Mouse (Mus musculus) brain, embryonic 14.5 days (tissue): ENCODE measurements around the gene Gripap1. TPM values are rescaled to one million over a fixed set of nuclear protein-coding genes. Genes with fewer than 3 reads are reported as not detected.
A peak's percentile ranks its signal among the peaks of the same experiment; 100 is the strongest.

Experiments
- DNase-seq: peaks from one replicate; pipeline ENCODE4 v3.0.0-alpha.2; 2011; ENCODE audit warnings: low read depth
- CTCF ChIP-seq: fragments of 200-500 bp; IDR thresholded peaks from 2 replicates; pipeline ENCODE4 v1.5.1; 2012; ENCODE audit warnings: inconsistent platforms, mild to moderate bottlenecking, moderate library complexity, borderline replicate concordance; ENCODE audit not compliant: insufficient read depth, insufficient read length; ENCODE audit errors: extremely low read depth
- POLR2A ChIP-seq: fragments of 200-500 bp; IDR thresholded peaks from 2 replicates; pipeline ENCODE4 v1.6.1; 2012; ENCODE audit warnings: mild to moderate bottlenecking, inconsistent platforms, borderline replicate concordance; ENCODE audit not compliant: poor library complexity, insufficient read depth, insufficient read length, severe bottlenecking; ENCODE audit errors: extremely low read depth
- polyA plus RNA-seq: library from polyadenylated mRNA; depleted of rRNA; stranded (reverse); fragments of >200 nt; gene quantifications from 2 replicates; pipeline ENCODE4 v1.2.3, GENCODE M21; 2012; rRNA removed

Gripap1 gene
- 85.4 and 86.1 TPM in 2 replicates for polyA plus RNA-seq

- TF ChIP-seq CTCF: no peak
- TF ChIP-seq POLR2A: peak; percentile 42; the same call in 1 of the 2 replicates
- peak; percentile 97 for DNase-seq
Measured at GRCm38 (mm10) chrX:7789542-7790136, at the start of gene Gripap1. TSS of gene Gripap1 (plus strand) at chrX:7789765.

GRCm38 (mm10) chrX:7740082-7740819 lies 49.3 kb upstream of the Gripap1 start:
- DNase-seq: no peak
- no peak for TF ChIP-seq CTCF
- no peak for TF ChIP-seq POLR2A

- TF ChIP-seq POLR2A (no peak), CTCF (no peak)
- DNase-seq: no peak
Measured at GRCm38 (mm10) chrX:7741103-7741502, 48.5 kb upstream of the Gripap1 start.

DNA sequence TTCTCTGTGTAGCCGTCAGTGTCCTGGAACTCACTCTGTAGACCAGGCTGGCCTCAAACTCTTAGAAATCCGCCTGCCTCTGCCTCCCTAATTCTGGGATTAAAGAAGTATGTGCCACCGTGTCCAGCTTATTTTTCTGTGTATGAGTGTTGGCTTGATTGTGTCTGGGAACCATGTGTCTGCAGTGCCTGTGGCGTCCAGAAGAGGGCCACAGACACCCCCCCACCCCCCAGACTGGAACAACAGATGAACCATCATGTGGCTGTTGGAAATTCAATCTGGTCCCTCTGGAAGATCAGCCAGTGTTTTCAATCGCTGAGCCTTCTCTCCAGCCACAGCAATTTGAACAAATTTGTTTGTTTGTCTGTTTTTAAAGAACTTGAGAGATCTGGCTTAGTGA lies 46.1 kb upstream of the Gripap1 start:
- DNase-seq: peak; percentile 7
- TF ChIP-seq POLR2A (no peak), CTCF (peak; percentile 29; the same call in 1 of the 2 replicates)

DNA sequence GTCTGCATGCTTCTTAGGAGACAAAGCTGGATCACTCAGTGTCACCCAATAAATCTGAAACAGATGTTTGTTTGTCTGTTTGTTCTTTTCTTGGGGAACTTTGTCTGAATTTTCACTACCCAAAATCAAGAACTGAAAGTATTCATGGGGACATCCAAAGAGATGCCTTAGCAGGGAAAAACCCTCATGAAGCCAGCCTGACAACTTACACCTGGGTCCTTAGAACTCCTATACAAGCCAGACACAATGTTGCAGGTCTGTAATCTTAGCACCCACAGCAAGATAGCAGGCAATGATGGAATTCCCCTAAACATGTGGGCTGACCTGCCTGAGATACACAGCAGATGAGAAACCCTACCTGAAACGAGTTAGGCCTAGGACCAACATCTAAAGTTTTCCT lies 44.6 kb upstream of the Gripap1 start:
- TF ChIP-seq POLR2A (no peak), CTCF (no peak)
- DNase-seq: no peak

GRCm38 (mm10) chrX:7745429-7745828 lies 44.1 kb upstream of the Gripap1 start:
- DNase-seq: no peak
- TF ChIP-seq CTCF (no peak), POLR2A (no peak)

DNA sequence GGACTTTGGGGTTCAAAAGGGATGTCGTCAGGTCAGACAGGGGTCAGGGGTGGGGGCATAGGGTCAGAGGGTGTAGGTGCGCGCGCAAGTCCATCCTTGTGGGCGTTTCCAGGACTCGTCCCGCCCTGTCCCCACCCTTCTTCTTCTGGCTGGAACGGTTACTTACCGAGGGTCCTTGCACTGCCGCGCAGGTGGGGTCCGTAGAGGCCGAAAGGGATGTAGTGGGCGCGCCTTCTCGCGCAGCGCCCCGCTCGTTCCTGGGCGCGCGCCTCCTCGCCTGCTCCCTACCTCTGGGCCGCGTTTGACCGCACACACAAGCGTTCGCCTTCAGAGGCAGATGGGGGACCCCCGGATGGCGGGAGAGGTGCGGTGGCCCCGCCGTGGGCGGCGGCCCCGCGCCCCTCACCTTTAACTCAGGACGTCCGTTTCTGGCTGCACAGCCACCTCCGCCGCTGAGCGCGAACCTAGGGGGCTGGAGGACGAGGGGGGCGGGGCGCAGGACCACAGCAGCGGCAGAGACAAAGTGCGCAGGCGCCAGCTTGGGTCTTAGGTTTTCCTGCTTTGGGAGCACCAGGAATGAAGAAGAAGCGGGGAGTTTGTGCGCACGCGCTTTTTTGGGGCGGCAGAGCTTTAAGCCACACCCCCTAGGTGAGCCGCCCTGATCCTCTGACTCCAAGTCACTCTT lies 39.0 kb upstream of the Gripap1 start, which contains the start of gene Ccdc120:
TSS of gene Ccdc120 (minus strand) at position 474 of the 685 bp plus-strand sequence.
- peak; percentile 95 for DNase-seq
- no peak for TF ChIP-seq POLR2A
- no peak for TF ChIP-seq CTCF

DNA sequence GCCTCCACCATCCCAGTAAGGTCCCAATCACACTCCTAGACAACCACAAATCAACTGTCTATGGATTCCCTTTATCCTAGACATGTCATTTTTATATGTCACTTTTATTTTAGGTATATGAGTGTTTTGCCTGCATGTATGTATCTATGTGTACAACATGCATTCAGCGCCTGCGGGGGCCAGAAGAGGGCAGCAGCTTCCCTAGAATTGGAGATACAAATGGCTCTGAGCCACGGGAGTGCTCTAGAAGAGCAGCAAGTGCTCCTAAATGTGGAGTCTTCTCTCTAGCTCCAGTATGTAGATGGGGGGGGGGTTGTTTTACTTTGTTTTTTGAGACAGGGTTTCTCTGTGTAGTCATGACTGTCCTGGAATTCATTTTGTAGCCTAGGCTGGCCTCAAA lies 35.9 kb upstream of the Gripap1 start:
- DNase-seq: peak; percentile 43

- peak; percentile 98 for DNase-seq
- no peak for TF ChIP-seq CTCF
- no peak for TF ChIP-seq POLR2A
Measured at GRCm38 (mm10) chrX:7762137-7762920, 27.2 kb upstream of the Gripap1 start, which contains the start of gene Tfe3. TSS of gene Tfe3 (plus strand) at chrX:7762560.

- no peak for DNase-seq
- no peak for TF ChIP-seq POLR2A
- TF ChIP-seq CTCF: no peak
Measured at GRCm38 (mm10) chrX:7762921-7763197, 26.7 kb upstream of the Gripap1 start.

DNA sequence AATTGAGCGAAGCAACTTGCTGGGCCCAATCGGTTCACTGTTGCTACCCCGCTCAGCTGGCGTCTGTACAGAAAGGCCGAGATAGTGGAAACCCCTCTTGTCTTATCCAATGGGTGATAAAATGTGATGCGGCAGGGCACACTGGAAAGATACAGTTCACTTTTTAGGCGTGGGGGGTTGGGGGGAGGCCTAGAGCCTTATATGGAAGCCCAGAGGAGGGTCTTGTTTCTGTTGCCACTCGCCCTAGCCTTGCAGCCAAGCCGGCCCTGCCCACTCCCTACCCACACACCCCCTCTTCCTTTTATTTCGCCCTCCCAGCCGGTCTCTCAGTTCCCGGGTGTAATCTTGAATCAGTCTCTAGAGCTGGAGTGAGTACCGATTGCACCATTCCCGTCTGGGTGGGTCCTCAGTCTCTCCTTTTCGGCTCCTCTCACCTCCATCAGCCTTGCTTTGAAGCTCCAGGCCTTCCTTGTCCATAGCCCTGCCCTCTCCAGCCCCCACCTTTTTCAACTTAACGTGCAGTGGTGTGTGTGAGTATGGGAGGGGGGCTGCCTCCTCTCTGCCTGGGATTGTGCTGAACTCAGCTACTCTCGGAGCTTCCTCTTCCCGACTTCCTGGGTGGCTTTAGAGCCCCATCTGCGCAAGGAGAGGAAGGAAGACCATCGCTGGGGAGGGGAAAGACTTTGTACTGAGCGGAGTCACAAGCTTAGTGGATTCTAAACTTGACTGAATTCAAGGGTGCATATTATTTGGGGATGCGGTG lies 25.8 kb upstream of the Gripap1 start:
- TF ChIP-seq POLR2A (no peak), CTCF (no peak)
- no peak for DNase-seq
